Mouse (Mus musculus): ENCODE data around the gene Dbn1.
A peak's percentile ranks its signal among the peaks of the same experiment; 100 is the strongest.

Dbn1 gene

GRCm38 (mm10) chr13:55478036-55478435, 9.9 kb downstream of the Dbn1 start:
- DNase-seq (ENCODE audit: low spot score), result no peak

- DNase-seq (ENCODE audit: low spot score), result no peak
These were observed 10.4 kb downstream of the Dbn1 start for GRCm38 (mm10) chr13:55477492-55477891.

- DNase-seq (ENCODE audit: low spot score), result no peak
These were observed 11.7 kb downstream of the Dbn1 start for GRCm38 (mm10) chr13:55476256-55476655.

GRCm38 (mm10) chr13:55475750-55476149, 12.2 kb downstream of the Dbn1 start:
- no peak for DNase-seq (ENCODE audit: low spot score)

- DNase-seq (ENCODE audit: low spot score), result no peak
These were observed 13.3 kb downstream of the Dbn1 start for GRCm38 (mm10) chr13:55474621-55475069.

GRCm38 (mm10) chr13:55473961-55474360, 13.9 kb downstream of the Dbn1 start:
- DNase-seq (ENCODE audit: low spot score), result no peak

GRCm38 (mm10) chr13:55473076-55473831, 14.7 kb downstream of the Dbn1 start:
- no peak for DNase-seq (ENCODE audit: low spot score)

GRCm38 (mm10) chr13:55472132-55473022, 15.5 kb downstream of the Dbn1 start:
- DNase-seq (ENCODE audit: low spot score), result no peak

GRCm38 (mm10) chr13:55471819-55472131, 16.1 kb downstream of the Dbn1 start:
- no peak for DNase-seq (ENCODE audit: low spot score)

GRCm38 (mm10) chr13:55471156-55471818, 16.6 kb downstream of the Dbn1 start:
- peak; percentile 70 for DNase-seq (ENCODE audit: low spot score)

- DNase-seq (ENCODE audit: low spot score), result no peak
These were observed 17.5 kb downstream of the Dbn1 start for GRCm38 (mm10) chr13:55470372-55470771.

- no peak for DNase-seq (ENCODE audit: low spot score)
These were observed 18.9 kb downstream of the Dbn1 start for GRCm38 (mm10) chr13:55468851-55469560.

- DNase-seq (ENCODE audit: low spot score), result no peak
These were observed 22.0 kb downstream of the Dbn1 start for GRCm38 (mm10) chr13:55465830-55466440.

GRCm38 (mm10) chr13:55465184-55465583, 22.7 kb downstream of the Dbn1 start:
- DNase-seq (ENCODE audit: low spot score), result no peak

- DNase-seq (ENCODE audit: low spot score), result no peak
These were observed 23.7 kb downstream of the Dbn1 start, which contains the start of gene Prr7 for GRCm38 (mm10) chr13:55464027-55464884. TSS of gene Prr7 (plus strand) at chr13:55464267.

- no peak for DNase-seq (ENCODE audit: low spot score)
These were observed 24.4 kb downstream of the Dbn1 start for GRCm38 (mm10) chr13:55463399-55464026.

GRCm38 (mm10) chr13:55462965-55463364, 24.9 kb downstream of the Dbn1 start:
- DNase-seq (ENCODE audit: low spot score), result no peak

GRCm38 (mm10) chr13:55451785-55452549, 35.9 kb downstream of the Dbn1 start:
- DNase-seq (ENCODE audit: low spot score), result no peak

GRCm38 (mm10) chr13:55451296-55451695, 36.6 kb downstream of the Dbn1 start:
- DNase-seq (ENCODE audit: low spot score), result no peak
